40 mouse cellular contexts compared by ENCODE assay signal in genomic region chr2:76639637-76640036, GRCm38 (mm10). TPM values are rescaled to one million over a fixed set of nuclear protein-coding genes. Genes with fewer than 3 reads are reported as not detected.
"Had no signal": no experiment of that assay in that cellular context is flagged by ENCODE, and none has a peak within 500 bp of the region (broad histone marks: within the 10 kb centered on the region; RNA-seq: fewer than 3 reads in every experiment).

No protein-coding gene starts in this region.

- H3K27ac ChIP-seq: heart, embryonic 10.5 days; heart, embryonic 13.5 days; heart, embryonic 15.5 days; hindbrain, embryonic 10.5 days; hindbrain, embryonic 12.5 days; hindbrain, embryonic 13.5 days; hindbrain, embryonic 14.5 days; hindbrain, embryonic 15.5 days; hindbrain, postnatal 0 days; intestine, embryonic 15.5 days; kidney, embryonic 15.5 days; kidney, postnatal 0 days; layer of hippocampus, adult 2 months had no signal

- H3K4me2 ChIP-seq: heart, embryonic 12.5 days; heart, embryonic 13.5 days; heart, embryonic 15.5 days; hindbrain, embryonic 12.5 days; hindbrain, embryonic 13.5 days; hindbrain, embryonic 14.5 days; hindbrain, embryonic 15.5 days; intestine, embryonic 15.5 days; kidney, embryonic 15.5 days had no signal

- H3K9ac ChIP-seq: heart, embryonic 12.5 days; heart, embryonic 13.5 days; heart, embryonic 15.5 days; hindbrain, embryonic 12.5 days; hindbrain, embryonic 13.5 days; hindbrain, embryonic 14.5 days; hindbrain, embryonic 15.5 days; intestine, embryonic 15.5 days; kidney, embryonic 15.5 days had no signal

- H3K9me3 ChIP-seq: heart, embryonic 10.5 days; heart, embryonic 12.5 days; heart, embryonic 13.5 days; heart, embryonic 15.5 days; hindbrain, embryonic 10.5 days; hindbrain, embryonic 12.5 days; hindbrain, embryonic 13.5 days; hindbrain, embryonic 15.5 days; intestine, embryonic 15.5 days; kidney, embryonic 15.5 days had no signal

- H3K4me3 ChIP-seq: heart, embryonic 10.5 days; heart, embryonic 12.5 days; heart, embryonic 13.5 days; heart, embryonic 15.5 days; hindbrain, embryonic 10.5 days; hindbrain, embryonic 12.5 days; hindbrain, embryonic 13.5 days; hindbrain, embryonic 15.5 days; intestine, embryonic 15.5 days; kidney, embryonic 15.5 days; layer of hippocampus, adult 2 months had no signal

- H3K4me1 ChIP-seq: heart, embryonic 15.5 days; hindbrain, embryonic 10.5 days; hindbrain, embryonic 12.5 days; hindbrain, embryonic 13.5 days; hindbrain, embryonic 15.5 days; intestine, embryonic 15.5 days; kidney, embryonic 15.5 days had no signal

- DNase-seq: heart, postnatal 10 days; heart, postnatal 14 days; heart, postnatal 36 days; heart, postnatal 4 days; kidney, adult 11 months; kidney, adult 18-20 months; kidney, adult 2 months; kidney, adult 8-10 months; kidney, adult 9 months; kidney, postnatal 10 days; kidney, postnatal 14 days; kidney, postnatal 25 days; kidney, postnatal 36 days; kidney, postnatal 4 days; layer of hippocampus, adult 9-11 months; layer of hippocampus, postnatal 36 days had no signal

- ATAC-seq: hindbrain, embryonic 16.5 days; hindbrain, postnatal 0 days; inflammation-experienced regulatory T-cells, adult 6 months; intestine, embryonic 15.5 days; intestine, embryonic 16.5 days; intestine, postnatal 0 days had no signal

- H3K27me3 ChIP-seq: heart, embryonic 12.5 days; heart, embryonic 13.5 days; heart, embryonic 15.5 days; hindbrain, embryonic 12.5 days; hindbrain, embryonic 13.5 days; hindbrain, embryonic 15.5 days; intestine, embryonic 15.5 days; kidney, embryonic 15.5 days had no signal

RNA-seq across cellular contexts. Expression of gene Pjvk, which starts 8.6 kb away (rescaled TPM):
- total RNA-seq: heart, adult 8-10 months; heart, postnatal 25 days; heart, postnatal 36 days; heart, postnatal 4 days; hematopoietic stem cell, adult 5-6 weeks; layer of hippocampus, postnatal 25 days; layer of hippocampus, postnatal 36 days had no signal
- polyA plus RNA-seq: heart, embryonic 12.5 days; heart, embryonic 13.5 days; heart, embryonic 14.5 days; heart, embryonic 15.5 days; inflammation-experienced regulatory T-cells, adult 6 months; intestine, embryonic 16.5 days; large intestine, adult 2 months had no signal
